Mouse (Mus musculus) heart, postnatal 0 days (tissue): Measurements from ENCODE around the gene Cacna1c.

Experiments used
- CTCF ChIP-seq: IDR thresholded peaks from 2 replicates; pipeline ENCODE4 v1.5.1; 2016; ENCODE audit warnings: antibody characterized with exemption, control low read depth, low read depth
- EP300 ChIP-seq: IDR thresholded peaks from 2 replicates; pipeline ENCODE4 v1.6.1; 2016; ENCODE audit warnings: antibody characterized with exemption, low read depth

DNA sequence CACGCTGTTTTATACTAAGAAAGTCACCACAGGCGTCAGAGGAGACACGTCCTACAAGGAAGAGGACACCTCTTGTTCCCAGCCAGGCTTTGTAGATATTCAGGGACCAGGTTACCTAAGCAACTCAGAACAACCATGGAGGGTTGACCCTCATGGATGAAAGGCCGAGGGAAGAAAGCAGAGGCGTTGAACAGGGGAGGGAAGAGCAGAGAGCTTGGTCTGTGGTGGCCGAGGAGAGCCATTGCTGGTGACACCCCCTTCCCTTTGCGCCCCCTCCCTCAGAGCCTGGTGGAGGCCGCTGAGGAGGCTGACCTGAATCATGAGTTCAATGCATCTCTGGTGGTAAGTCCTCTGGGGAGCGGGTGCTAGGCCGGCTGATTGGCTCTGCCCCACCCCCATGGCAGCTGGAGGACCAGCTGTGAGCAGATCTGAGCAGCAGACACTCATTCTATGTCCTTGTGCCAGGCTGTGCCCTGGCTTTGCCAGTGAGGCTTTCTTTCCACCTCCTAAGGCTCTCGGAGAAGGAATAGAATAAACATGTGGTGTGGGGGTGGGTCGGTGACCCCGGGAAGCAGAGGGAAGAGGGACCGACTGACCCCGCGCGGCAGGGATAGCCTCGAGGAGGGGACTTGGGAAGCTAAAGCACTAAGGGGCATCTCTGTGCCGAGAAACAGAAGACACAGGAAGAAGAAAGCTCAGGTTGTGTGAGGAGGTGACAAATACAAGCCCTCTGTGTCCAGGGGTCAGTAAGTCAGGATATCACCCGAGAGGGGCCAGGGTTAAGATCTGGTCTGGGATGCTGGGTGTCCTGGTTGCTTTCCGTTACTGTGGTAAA lies 44.9 kb upstream of the Cacna1c start:
- no peak for TF ChIP-seq CTCF
- no peak for TF ChIP-seq EP300
